Mouse (Mus musculus): ENCODE data around the gene Synpr. TPM values are rescaled to one million over a fixed set of nuclear protein-coding genes. Genes with fewer than 3 reads are reported as not detected.

Synpr gene
- polyA plus RNA-seq, 1 experiment from 2014 or later, result 5.1 TPM

- no peaks in the 10 kb centered on the region for H3K9me3 ChIP-seq (replicated peaks; ENCODE audit: control insufficient read depth, low read length)
- no peaks in the 10 kb centered on the region for H3K27me3 ChIP-seq (ENCODE audit: control insufficient read depth, insufficient read depth, low read length)
- H3K9ac ChIP-seq (replicated peaks; ENCODE audit: low read length), result no peak overlapping the region
- WGBS, result 23% methylated on average over 2 of the region's 2 CpGs
- H3K4me2 ChIP-seq (ENCODE audit: low read depth, low read length), result no peak overlapping the region
- DNase-seq (ENCODE audit: low spot score), result no peak
- no peak overlapping the region for H3K4me3 ChIP-seq (ENCODE audit: low read depth, low read length)
- ATAC-seq (replicated peaks; ENCODE audit: insufficient number of reproducible peaks, low FRiP score, low TSS enrichment, low read depth), result no peak
- H3K36me3 ChIP-seq (replicated peaks; ENCODE audit: control insufficient read depth, insufficient read depth, low read depth, low read length), result no peaks in the 10 kb centered on the region
- no peak overlapping the region for H3K27ac ChIP-seq (replicated peaks; ENCODE audit: low read depth, low read length)
- no peaks in the 10 kb centered on the region for H3K4me1 ChIP-seq (ENCODE audit: control insufficient read depth, insufficient read depth, low read length)
Measured at GRCm38 (mm10) chr14:13620531-13620930, 336.0 kb downstream of the Synpr start.

- ATAC-seq (replicated peaks; ENCODE audit: insufficient number of reproducible peaks, low FRiP score, low TSS enrichment, low read depth), result no peak
- 98% methylated on average over 1 of the region's 1 CpGs for WGBS
- 0 out of 2 replicates have a peak, but pooled peaks cover 2% of the 10 kb centered on the region for H3K4me1 ChIP-seq (ENCODE audit: control insufficient read depth, insufficient read depth, low read length)
Measured at GRCm38 (mm10) chr14:13649865-13650264, 365.3 kb downstream of the Synpr start.

GRCm38 (mm10) chr14:13651039-13651438 is 366.5 kb downstream of the Synpr start:
- H3K36me3 ChIP-seq (replicated peaks; ENCODE audit: control insufficient read depth, insufficient read depth, low read depth, low read length), result no peaks in the 10 kb centered on the region
- no peak overlapping the region for H3K27ac ChIP-seq (replicated peaks; ENCODE audit: low read depth, low read length)
- 43% methylated on average over 1 of the region's 1 CpGs for WGBS
- no peaks in the 10 kb centered on the region for H3K27me3 ChIP-seq (ENCODE audit: control insufficient read depth, insufficient read depth, low read length)
- H3K9me3 ChIP-seq (replicated peaks; ENCODE audit: control insufficient read depth, low read length), result no peaks in the 10 kb centered on the region
- H3K4me2 ChIP-seq (ENCODE audit: low read depth, low read length), result no peak overlapping the region
- H3K9ac ChIP-seq (replicated peaks; ENCODE audit: low read length), result no peak overlapping the region
- H3K4me3 ChIP-seq (ENCODE audit: low read depth, low read length), result no peak overlapping the region
- ATAC-seq (replicated peaks; ENCODE audit: insufficient number of reproducible peaks, low FRiP score, low TSS enrichment, low read depth), result 0 out of 2 replicates have a peak, but pooled peaks have one; percentile 52
- DNase-seq (ENCODE audit: low spot score), result peak; percentile 75
- H3K4me1 ChIP-seq (ENCODE audit: control insufficient read depth, insufficient read depth, low read length), result 0 out of 2 replicates have a peak, but pooled peaks cover 2% of the 10 kb centered on the region

More at GRCm38 (mm10) chr14:13649865-13650264, 365.3 kb downstream of the Synpr start:
- no peak overlapping the region for H3K9ac ChIP-seq (replicated peaks; ENCODE audit: low read length)
- no peak overlapping the region for H3K4me2 ChIP-seq (ENCODE audit: low read depth, low read length)
- no peaks in the 10 kb centered on the region for H3K27me3 ChIP-seq (ENCODE audit: control insufficient read depth, insufficient read depth, low read length)
- no peaks in the 10 kb centered on the region for H3K36me3 ChIP-seq (replicated peaks; ENCODE audit: control insufficient read depth, insufficient read depth, low read depth, low read length)
- no peak for DNase-seq (ENCODE audit: low spot score)
- no peak overlapping the region for H3K4me3 ChIP-seq (ENCODE audit: low read depth, low read length)
- no peaks in the 10 kb centered on the region for H3K9me3 ChIP-seq (replicated peaks; ENCODE audit: control insufficient read depth, low read length)
- H3K27ac ChIP-seq (replicated peaks; ENCODE audit: low read depth, low read length), result no peak overlapping the region

- 0 out of 2 replicates have a peak, but pooled peaks cover 2% of the 10 kb centered on the region for H3K4me1 ChIP-seq (ENCODE audit: control insufficient read depth, insufficient read depth, low read length)
- H3K9ac ChIP-seq (replicated peaks; ENCODE audit: low read length), result no peak overlapping the region
- H3K4me3 ChIP-seq (ENCODE audit: low read depth, low read length), result no peak overlapping the region
- H3K27ac ChIP-seq (replicated peaks; ENCODE audit: low read depth, low read length), result no peak overlapping the region
- H3K36me3 ChIP-seq (replicated peaks; ENCODE audit: control insufficient read depth, insufficient read depth, low read depth, low read length), result no peaks in the 10 kb centered on the region
- WGBS, result 42% methylated on average over 2 of the region's 2 CpGs
- H3K9me3 ChIP-seq (replicated peaks; ENCODE audit: control insufficient read depth, low read length), result no peaks in the 10 kb centered on the region
- ATAC-seq (replicated peaks; ENCODE audit: insufficient number of reproducible peaks, low FRiP score, low TSS enrichment, low read depth), result no peak
- peak; percentile 7 for DNase-seq (ENCODE audit: low spot score)
- H3K4me2 ChIP-seq (ENCODE audit: low read depth, low read length), result no peak overlapping the region
- H3K27me3 ChIP-seq (ENCODE audit: control insufficient read depth, insufficient read depth, low read length), result no peaks in the 10 kb centered on the region
Measured at GRCm38 (mm10) chr14:13651541-13652298, 367.1 kb downstream of the Synpr start.
